Mouse (Mus musculus) MEL (cell line): Measurements from ENCODE around the gene Gm13539.

Experiments
- CHD2 ChIP-seq: IDR thresholded peaks from 2 replicates; pipeline ENCODE4 v1.6.1; 2011; ENCODE audit warnings: low read length, improper control_type of control experiment
- CTCF ChIP-seq, 3 experiments: IDR thresholded peaks in 2 of 3; conservative IDR thresholded peaks in 1 of 3; 2 replicates each; pipeline ENCODE4 v1.5.1; 2011 to 2012; ENCODE audit warnings: low read length in 3 of 3, low read depth in 2 of 3, mild to moderate bottlenecking in 2 of 3, improper control_type of control experiment in 1 of 3, inconsistent platforms in 1 of 3, mixed read lengths in 1 of 3, moderate library complexity in 1 of 3; ENCODE audit not compliant: control insufficient read depth in 1 of 3, insufficient read depth in 1 of 3, poor library complexity in 1 of 3, severe bottlenecking in 1 of 3
- E2F4 ChIP-seq: IDR thresholded peaks from 2 replicates; pipeline ENCODE4 v1.6.1; 2011; ENCODE audit warnings: low read depth, low read length, improper control_type of control experiment, borderline replicate concordance
- MAFK ChIP-seq: IDR thresholded peaks from 2 replicates; pipeline ENCODE4 v1.6.1; 2011; ENCODE audit warnings: low read depth, mild to moderate bottlenecking, low read length, improper control_type of control experiment, borderline replicate concordance
- MXI1 ChIP-seq: IDR thresholded peaks from 2 replicates; pipeline ENCODE4 v1.6.1; 2011; ENCODE audit warnings: mild to moderate bottlenecking, low read depth, low read length, improper control_type of control experiment
- POLR2A ChIP-seq, 2 experiments: IDR thresholded peaks; 2 replicates each; pipeline ENCODE4 v1.6.1; 2011 to 2012; ENCODE audit warnings: low read length in 2 of 2, mild to moderate bottlenecking in 2 of 2, control low read depth in 1 of 2, improper control_type of control experiment in 1 of 2, low read depth in 1 of 2, moderate library complexity in 1 of 2; ENCODE audit not compliant: control insufficient read depth in 1 of 2, insufficient read depth in 1 of 2, poor library complexity in 1 of 2
- POLR2AphosphoS2 ChIP-seq: IDR thresholded peaks from 2 replicates; pipeline ENCODE4 v1.6.1; 2011; ENCODE audit warnings: low read length, improper control_type of control experiment
- SMC3 ChIP-seq: IDR thresholded peaks from 2 replicates; pipeline ENCODE4 v1.6.1; 2011; ENCODE audit warnings: low read depth, low read length, improper control_type of control experiment
- USF1 ChIP-seq: IDR thresholded peaks from 2 replicates; pipeline ENCODE4 v1.6.1; 2014; ENCODE audit warnings: low read depth, mild to moderate bottlenecking, inconsistent platforms, low read length, improper control_type of control experiment, moderate library complexity

GRCm38 (mm10) chr2:25824751-25825150 lies 42.7 kb downstream of the Gm13539 start:
- no peak for TF ChIP-seq CTCF (IDR thresholded peaks at IDR 0.05 in 2 of 3, conservative IDR thresholded peaks at IDR 0.05 in 1 of 3; ENCODE audit: control insufficient read depth in 1 of 3, insufficient read depth in 1 of 3, low read depth in 2 of 3, low read length in 3 of 3, poor library complexity in 1 of 3, severe bottlenecking in 1 of 3)
- no peak for TF ChIP-seq POLR2AphosphoS2
- TF ChIP-seq E2F4: no peak
- TF ChIP-seq POLR2A (IDR thresholded peaks at IDR 0.05; ENCODE audit: control insufficient read depth in 1 of 2, insufficient read depth in 1 of 2, low read depth in 1 of 2, low read length in 2 of 2, poor library complexity in 1 of 2): no peak
- TF ChIP-seq MAFK: no peak
- no peak for TF ChIP-seq CHD2
- TF ChIP-seq SMC3: no peak
- no peak for TF ChIP-seq USF1
- no peak for TF ChIP-seq MXI1
